Mouse (Mus musculus) kidney, adult 2 months (tissue): Measurements from ENCODE around the gene Ydjc.

Experiments
- CTCF ChIP-seq: fragments of 200-500 bp; conservative IDR thresholded peaks from 2 replicates; pipeline ENCODE4 v1.5.1; 2011; ENCODE audit warnings: low read depth, mild to moderate bottlenecking, control low read depth, low read length, moderate library complexity, mixed read lengths; ENCODE audit not compliant: insufficient read depth, insufficient read length
- POLR2A ChIP-seq: fragments of 200-500 bp; IDR thresholded peaks from one replicate; pipeline ENCODE4 v1.6.1; 2011; ENCODE audit warnings: low read depth, low read length, control low read depth

DNA sequence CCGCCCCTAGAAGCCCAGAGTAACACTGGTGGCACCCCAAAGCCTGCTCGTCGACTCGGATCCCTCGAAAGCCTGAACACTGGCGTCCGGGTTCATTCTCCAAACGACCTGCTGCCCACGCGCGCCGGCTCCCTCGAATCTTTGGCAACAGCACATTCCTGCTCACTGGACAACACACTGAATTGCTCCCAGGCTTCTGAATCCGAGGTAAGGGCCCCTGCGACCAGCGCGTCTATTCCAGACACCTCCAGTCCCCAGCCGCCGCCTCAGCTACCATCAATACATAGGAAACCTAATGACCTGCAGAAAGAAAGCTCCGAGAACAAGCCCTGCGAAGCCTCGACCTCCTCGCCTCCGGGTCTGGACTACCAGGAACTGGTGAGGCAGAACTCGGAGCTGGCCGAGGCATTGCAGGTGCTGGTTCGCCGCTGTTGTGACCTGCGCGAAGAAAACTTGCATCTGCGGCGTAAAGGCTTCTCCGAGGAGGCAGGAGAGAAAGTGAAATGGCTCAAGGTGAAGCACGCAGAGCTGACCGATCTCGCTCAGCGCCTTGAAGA is 65.1 kb downstream of the Ydjc start:
- TF ChIP-seq POLR2A (no peak), CTCF (no peak)
